Mouse (Mus musculus): ENCODE data around the gene Ccl1.

- TF ChIP-seq CTCF (IDR thresholded peaks at IDR 0.05; ENCODE audit: low read depth) = no peak
- TF ChIP-seq EP300 (IDR thresholded peaks at IDR 0.05; ENCODE audit: low read depth) = no peak
Observed at GRCm38 (mm10) chr11:82233991-82234390, 71.5 kb downstream of the Ccl1 start.

Measured in liver, postnatal 0 days (tissue).